Mouse (Mus musculus): ENCODE results near the gene Tex30. TPM values are rescaled to one million over a fixed set of nuclear protein-coding genes. Genes with fewer than 3 reads are reported as not detected.
"Not testable (repeated sequence)": the region's sequence is repeated elsewhere in the genome, so short reads cannot be mapped to it uniquely, and the experiment has no call there.

Tex30 gene
- polyA plus RNA-seq, 1 experiment from 2014 or later = 78.2 TPM

DNA sequence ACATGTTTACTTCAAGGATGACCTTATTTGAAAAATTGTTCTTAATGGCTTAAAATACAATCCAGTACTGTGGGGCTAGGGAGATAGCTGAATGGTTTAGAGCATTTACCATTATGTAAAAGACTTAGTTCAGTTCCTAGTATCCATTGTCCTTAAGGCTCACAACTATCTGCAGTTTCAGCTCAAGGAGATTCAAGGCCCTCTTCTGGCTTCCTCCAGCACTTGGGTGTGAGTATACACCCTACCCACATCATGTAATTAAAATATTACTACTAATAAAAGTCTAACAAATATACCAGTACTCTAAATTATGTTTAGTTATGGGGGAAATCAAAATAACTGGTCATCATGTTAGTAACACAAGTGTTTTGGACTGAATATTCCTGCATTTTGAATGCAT is 15.3 kb upstream of the Tex30 start:
- peak overlapping the region; percentile 78 for H3K4me3 ChIP-seq (replicated peaks)
- no peaks in the 10 kb centered on the region for H3K9me3 ChIP-seq (replicated peaks)
- H3K27me3 ChIP-seq = no peaks in the 10 kb centered on the region
- H3K4me1 ChIP-seq = peaks cover 12% of the 10 kb centered on the region; the same call in 1 of the 2 replicates
- ATAC-seq (replicated peaks; ENCODE audit: low FRiP score) = no peak
- no peak overlapping the region for H3K27ac ChIP-seq
- peaks cover 32% of the 10 kb centered on the region for H3K36me3 ChIP-seq
- H3K9ac ChIP-seq = peak overlapping the region; percentile 33; the same call in 1 of the 2 replicates
- peak overlapping the region; percentile 77 for H3K4me2 ChIP-seq

DNA sequence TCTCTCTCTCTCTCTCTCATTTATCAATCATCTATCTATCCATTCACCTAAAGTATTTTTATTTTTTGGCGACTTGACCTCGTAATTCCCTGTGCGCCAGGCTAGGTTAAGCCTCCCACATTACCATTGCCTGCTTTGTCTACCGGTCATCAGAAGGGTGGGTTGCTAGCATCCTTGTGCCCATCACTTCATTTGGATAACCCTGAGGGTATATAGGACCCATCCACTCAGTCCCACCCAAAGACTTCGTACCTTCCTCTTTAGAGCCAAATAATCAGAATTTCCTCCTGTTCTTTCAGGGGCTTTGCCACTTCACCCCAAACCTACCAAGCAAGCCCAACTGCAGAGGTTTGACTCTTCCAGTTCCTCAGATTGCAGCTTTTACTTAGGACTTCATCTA is 698 bp upstream of the Tex30 start:
- H3K4me1 ChIP-seq = peaks cover 11% of the 10 kb centered on the region
- WGBS = 14% methylated on average over 5 of the region's 5 CpGs

GRCm38 (mm10) chr1:44101448-44102225 is 604 bp downstream of the Tex30 start:
- under 1% methylated on average over 55 of the region's 55 CpGs for WGBS
- no peaks in the 10 kb centered on the region for H3K27me3 ChIP-seq
- peak overlapping the region; percentile 92 for H3K27ac ChIP-seq
- peak overlapping the region; percentile 77 for H3K9ac ChIP-seq
- H3K4me1 ChIP-seq = peaks cover 11% of the 10 kb centered on the region
- peak; percentile 85 for ATAC-seq (replicated peaks; ENCODE audit: low FRiP score)
- peak overlapping the region; percentile 71 for H3K4me2 ChIP-seq
- H3K9me3 ChIP-seq (replicated peaks) = no peaks in the 10 kb centered on the region
- peak overlapping the region; percentile 69 for H3K4me3 ChIP-seq (replicated peaks)
- peaks cover 34% of the 10 kb centered on the region for H3K36me3 ChIP-seq

More for the DNA sequence above, 698 bp upstream of the Tex30 start:
- Histone ChIP-seq H3K27ac (no peak overlapping the region), H3K4me3 (replicated peaks) (peak overlapping the region; percentile 69), H3K27me3 (no peaks in the 10 kb centered on the region), H3K9ac (peak overlapping the region; percentile 47; the same call in 1 of the 2 replicates), H3K9me3 (replicated peaks) (no peaks in the 10 kb centered on the region), H3K4me2 (peak overlapping the region; percentile 71), H3K36me3 (peaks cover 35% of the 10 kb centered on the region)
- ATAC-seq (replicated peaks; ENCODE audit: low FRiP score) = no peak

GRCm38 (mm10) chr1:44064625-44065024 is 37.6 kb downstream of the Tex30 start:
- H3K4me3 ChIP-seq (replicated peaks) = no peak overlapping the region
- WGBS = 3% methylated on average over 1 of the region's 1 CpGs
- no peak overlapping the region for H3K4me2 ChIP-seq
- no peak overlapping the region for H3K27ac ChIP-seq
- no peaks in the 10 kb centered on the region for H3K9me3 ChIP-seq (replicated peaks)
- no peak for ATAC-seq (replicated peaks; ENCODE audit: low FRiP score)
- H3K27me3 ChIP-seq = no peaks in the 10 kb centered on the region
- no peak overlapping the region for H3K9ac ChIP-seq
- H3K36me3 ChIP-seq = no peaks in the 10 kb centered on the region
- no peaks in the 10 kb centered on the region for H3K4me1 ChIP-seq

DNA sequence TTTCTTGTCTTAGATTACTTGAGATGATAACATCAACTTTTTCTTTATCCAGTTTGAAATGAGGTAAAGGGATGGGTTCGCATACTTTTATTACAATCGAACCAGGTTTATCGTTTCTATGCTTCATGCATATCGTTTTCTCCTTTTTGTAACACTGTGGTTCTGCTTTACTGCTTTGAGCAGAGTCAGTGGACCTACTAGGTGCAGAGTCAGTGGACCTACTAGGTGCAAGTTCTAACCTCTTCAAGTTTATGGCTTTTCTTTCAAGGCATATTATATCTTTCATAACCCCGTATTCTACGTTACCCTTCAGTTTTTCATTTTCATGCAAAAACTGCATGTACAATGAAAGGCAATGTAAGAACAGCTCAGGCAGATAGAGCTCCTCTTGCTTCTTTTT is 38.8 kb downstream of the Tex30 start:
- Histone ChIP-seq H3K27ac (no peak overlapping the region), H3K4me1 (no peaks in the 10 kb centered on the region), H3K4me3 (replicated peaks) (no peak overlapping the region), H3K36me3 (no peaks in the 10 kb centered on the region), H3K27me3 (no peaks in the 10 kb centered on the region), H3K9ac (no peak overlapping the region), H3K9me3 (replicated peaks) (no peaks in the 10 kb centered on the region), H3K4me2 (no peak overlapping the region)
- no peak for ATAC-seq (replicated peaks; ENCODE audit: low FRiP score)
- 95% methylated on average over 6 of the region's 6 CpGs for whole genome bisulfite sequencing

DNA sequence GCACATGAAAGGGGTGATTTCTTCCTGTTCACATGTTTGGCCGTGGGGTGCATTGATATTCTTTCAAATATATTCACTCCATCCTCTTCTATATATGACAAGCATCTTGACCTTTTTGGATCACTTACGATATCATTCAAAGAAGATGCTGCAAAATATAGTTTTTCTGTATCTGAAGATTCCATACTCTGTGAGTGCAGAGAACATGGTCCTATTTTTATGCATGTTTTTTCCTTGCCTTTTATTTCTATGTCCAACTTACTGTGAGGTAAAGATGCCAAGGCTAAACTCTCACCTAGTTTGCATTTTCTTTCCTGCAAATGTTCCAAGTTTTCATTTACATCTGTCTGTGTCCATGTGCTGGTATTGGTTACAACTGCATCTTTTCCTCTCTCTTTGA is 40.4 kb downstream of the Tex30 start, which contains the start of gene Gm8251:
Gm8251 (minus strand) TSS at position 101 of the 400 bp plus-strand sequence.
- no peaks in the 10 kb centered on the region for H3K4me1 ChIP-seq
- no peak within 1 kb of the TSS for H3K9ac ChIP-seq
- no peak within 1 kb of the TSS for H3K4me3 ChIP-seq (replicated peaks)
- H3K27ac ChIP-seq = no peak within 1 kb of the TSS
- no peaks in the 10 kb centered on the region for H3K27me3 ChIP-seq
- no peaks in the 10 kb centered on the region for H3K9me3 ChIP-seq (replicated peaks)
- no peak for ATAC-seq (replicated peaks; ENCODE audit: low FRiP score)
- H3K36me3 ChIP-seq = no peaks in the 10 kb centered on the region
- WGBS = 87% methylated on average over 2 of the region's 2 CpGs
- H3K4me2 ChIP-seq = no peak within 1 kb of the TSS

GRCm38 (mm10) chr1:44057805-44058204 is 44.4 kb downstream of the Tex30 start:
- no peaks in the 10 kb centered on the region for H3K9me3 ChIP-seq (replicated peaks)
- no peak overlapping the region for H3K4me3 ChIP-seq (replicated peaks)
- 83% methylated on average over 3 of the region's 3 CpGs for WGBS
- no peak overlapping the region for H3K4me2 ChIP-seq
- no peaks in the 10 kb centered on the region for H3K27me3 ChIP-seq
- H3K4me1 ChIP-seq = no peaks in the 10 kb centered on the region
- ATAC-seq (replicated peaks; ENCODE audit: low FRiP score) = no peak
- H3K9ac ChIP-seq = no peak overlapping the region
- no peak overlapping the region for H3K27ac ChIP-seq
- H3K36me3 ChIP-seq = no peaks in the 10 kb centered on the region

GRCm38 (mm10) chr1:44046556-44046955 is 55.7 kb downstream of the Tex30 start:
- H3K4me3 ChIP-seq (replicated peaks) = no peak overlapping the region
- H3K4me2 ChIP-seq = no peak overlapping the region
- H3K27ac ChIP-seq = no peak overlapping the region
- peaks cover 4% of the 10 kb centered on the region; the same call in 1 of the 2 replicates for H3K4me1 ChIP-seq
- H3K9me3 ChIP-seq (replicated peaks) = no peaks in the 10 kb centered on the region
- no peak for ATAC-seq (replicated peaks; ENCODE audit: low FRiP score)
- WGBS = 83% methylated on average over 2 of the region's 2 CpGs
- no peak overlapping the region for H3K9ac ChIP-seq
- no peaks in the 10 kb centered on the region for H3K27me3 ChIP-seq
- no peaks in the 10 kb centered on the region for H3K36me3 ChIP-seq

GRCm38 (mm10) chr1:44045689-44046088 is 56.6 kb downstream of the Tex30 start:
- not testable (repeated sequence) for H3K27ac ChIP-seq; H3K9ac ChIP-seq; H3K4me3 ChIP-seq (replicated peaks); ATAC-seq (replicated peaks; ENCODE audit: low FRiP score); H3K4me1 ChIP-seq; H3K4me2 ChIP-seq; H3K27me3 ChIP-seq; H3K36me3 ChIP-seq; H3K9me3 ChIP-seq (replicated peaks)
- 84% methylated on average over 5 of the region's 5 CpGs for WGBS

DNA sequence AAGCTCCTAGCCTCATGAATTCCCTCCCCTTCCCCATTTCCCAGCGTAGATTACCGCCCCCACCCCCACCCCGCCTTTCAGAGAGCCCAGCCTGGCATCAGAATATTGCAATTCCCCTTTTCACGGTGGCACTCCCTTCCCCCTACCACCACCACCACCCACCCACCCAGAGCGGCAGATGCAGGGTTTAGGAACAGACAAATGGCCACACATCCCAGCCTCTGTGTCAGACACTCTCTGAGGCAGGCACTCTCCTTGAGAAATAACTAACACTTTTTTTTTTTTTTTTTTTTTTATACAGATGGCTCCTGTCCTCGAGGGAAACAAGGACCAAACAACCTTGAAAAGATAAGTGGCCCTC is 59.7 kb downstream of the Tex30 start:
- Histone ChIP-seq H3K4me3 (replicated peaks) (peak overlapping the region; percentile 51), H3K27me3 (no peaks in the 10 kb centered on the region), H3K27ac (no peak overlapping the region), H3K9me3 (replicated peaks) (no peaks in the 10 kb centered on the region), H3K4me1 (peaks cover 4% of the 10 kb centered on the region; the same call in 1 of the 2 replicates), H3K9ac (peak overlapping the region; percentile 39), H3K4me2 (peak overlapping the region; percentile 83), H3K36me3 (no peaks in the 10 kb centered on the region)
- 2% methylated on average over 6 of the region's 6 CpGs for WGBS
- ATAC-seq (replicated peaks; ENCODE audit: low FRiP score) = peak; percentile 40; the same call in 1 of the 2 replicates

DNA sequence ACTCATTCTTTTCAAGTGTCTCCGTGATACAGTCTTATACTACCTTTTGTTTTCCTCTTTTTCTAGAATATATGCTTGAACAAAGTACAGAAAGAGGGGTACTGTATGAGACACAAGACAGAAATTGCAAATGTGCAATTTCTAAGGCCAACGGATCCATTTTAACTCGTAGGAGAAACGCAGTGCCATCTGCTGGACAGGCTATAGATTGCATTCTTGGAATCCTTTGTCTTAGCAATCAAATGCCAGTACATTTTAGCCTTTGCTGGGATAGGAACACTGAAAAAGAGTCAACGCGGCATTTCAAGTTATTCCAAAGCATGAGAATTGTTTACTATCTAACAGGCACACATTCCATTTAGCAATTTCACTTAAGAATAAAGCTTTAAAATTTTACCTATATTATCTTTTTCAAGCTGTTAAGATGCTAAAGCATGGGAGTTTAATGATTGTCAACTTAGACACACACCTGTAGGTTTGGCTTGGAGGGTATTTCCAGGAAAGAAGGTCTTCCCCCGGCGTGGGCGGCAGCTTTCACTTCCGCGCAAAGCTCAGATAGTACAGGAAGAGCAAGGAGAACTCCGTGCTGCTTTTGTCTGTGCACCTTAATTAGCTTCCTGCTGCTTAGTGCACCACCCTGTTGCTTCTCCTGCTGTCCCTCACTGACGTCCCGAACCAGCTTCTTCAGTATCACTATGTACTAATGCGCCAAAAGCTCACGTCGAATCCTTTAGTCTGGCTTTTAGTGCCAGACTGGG is 60.3 kb downstream of the Tex30 start:
- Histone ChIP-seq H3K27me3 (no peaks in the 10 kb centered on the region), H3K4me2 (peak overlapping the region; percentile 83), H3K27ac (no peak overlapping the region), H3K4me1 (peaks cover 4% of the 10 kb centered on the region; the same call in 1 of the 2 replicates), H3K4me3 (replicated peaks) (peak overlapping the region; percentile 51), H3K9me3 (replicated peaks) (no peaks in the 10 kb centered on the region), H3K36me3 (no peaks in the 10 kb centered on the region), H3K9ac (peak overlapping the region; percentile 39)
- WGBS = 1% methylated on average over 17 of the region's 17 CpGs
- peak; percentile 62 for ATAC-seq (replicated peaks; ENCODE audit: low FRiP score)

Measured in kidney, embryonic 15.5 days (tissue).